Mouse (Mus musculus): ENCODE measurements at regions not wholly inside any gene's neighbourhood (a gene's known extent, or its start where the extent isn't known, plus 50 kb on each side); places are given as distances from the start of the nearest gene placed in this dataset.
A peak's percentile ranks its signal among the peaks of the same experiment; 100 is the strongest.

GRCm38 (mm10) chr10:95085688-95086268 is 141.1 kb upstream of the Plxnc1 start:
- DNase-seq (ENCODE audit: low read depth, low spot score): no peak

- DNase-seq (ENCODE audit: low read depth, low spot score): no peak
These were observed 138.9 kb upstream of the Plxnc1 start for GRCm38 (mm10) chr10:95083341-95084148.

- no peak for DNase-seq (ENCODE audit: low read depth, low spot score)
These were observed 138.0 kb upstream of the Plxnc1 start for GRCm38 (mm10) chr10:95082634-95083033.

- no peak for DNase-seq (ENCODE audit: low read depth, low spot score)
These were observed 135.3 kb upstream of the Plxnc1 start for GRCm38 (mm10) chr10:95079979-95080378.

- no peak for DNase-seq (ENCODE audit: low read depth, low spot score)
These were observed 131.8 kb upstream of the Plxnc1 start for GRCm38 (mm10) chr10:95076421-95076820.

- DNase-seq (ENCODE audit: low read depth, low spot score): peak; percentile 19
These were observed 131.3 kb upstream of the Plxnc1 start for GRCm38 (mm10) chr10:95075897-95076296.

GRCm38 (mm10) chr10:95074959-95075590 is 130.4 kb upstream of the Plxnc1 start:
- DNase-seq (ENCODE audit: low read depth, low spot score): peak; percentile 29

- no peak for DNase-seq (ENCODE audit: low read depth, low spot score)
These were observed 129.7 kb upstream of the Plxnc1 start for GRCm38 (mm10) chr10:95074381-95074780.

- no peak for DNase-seq (ENCODE audit: low read depth, low spot score)
These were observed 123.3 kb upstream of the Plxnc1 start for GRCm38 (mm10) chr10:95067971-95068370.

- no peak for DNase-seq (ENCODE audit: low read depth, low spot score)
These were observed 122.1 kb upstream of the Plxnc1 start for GRCm38 (mm10) chr10:95066774-95067173.

GRCm38 (mm10) chr10:95059486-95060091 is 115.0 kb upstream of the Plxnc1 start:
- DNase-seq (ENCODE audit: low read depth, low spot score): peak; percentile 89

- DNase-seq (ENCODE audit: low read depth, low spot score): no peak
These were observed 114.4 kb upstream of the Plxnc1 start for GRCm38 (mm10) chr10:95059078-95059477.

GRCm38 (mm10) chr10:95057051-95057714 is 112.5 kb upstream of the Plxnc1 start:
- no peak for DNase-seq (ENCODE audit: low read depth, low spot score)

- DNase-seq (ENCODE audit: low read depth, low spot score): no peak
These were observed 111.9 kb upstream of the Plxnc1 start for GRCm38 (mm10) chr10:95056541-95056940.

GRCm38 (mm10) chr10:95054869-95055268 is 110.2 kb upstream of the Plxnc1 start:
- DNase-seq (ENCODE audit: low read depth, low spot score): no peak

- no peak for DNase-seq (ENCODE audit: low read depth, low spot score)
These were observed 104.2 kb upstream of the Plxnc1 start for GRCm38 (mm10) chr10:95048790-95049189.

- DNase-seq (ENCODE audit: low read depth, low spot score): no peak
These were observed 99.3 kb upstream of the Plxnc1 start for GRCm38 (mm10) chr10:95043978-95044377.

GRCm38 (mm10) chr10:95040258-95040895 is 95.7 kb upstream of the Plxnc1 start:
- DNase-seq (ENCODE audit: low read depth, low spot score): no peak

- DNase-seq (ENCODE audit: low read depth, low spot score): no peak
These were observed 91.5 kb upstream of the Plxnc1 start for GRCm38 (mm10) chr10:95036043-95036697.

- no peak for DNase-seq (ENCODE audit: low read depth, low spot score)
These were observed 90.7 kb upstream of the Plxnc1 start for GRCm38 (mm10) chr10:95035371-95035770.

- DNase-seq (ENCODE audit: low read depth, low spot score): no peak
These were observed 89.9 kb upstream of the Plxnc1 start for GRCm38 (mm10) chr10:95034566-95034965.

All from ZHBTc4 (cell line).